8 mouse cellular contexts compared by ENCODE assay signal in genomic region chrX:36111622-36112421, GRCm38 (mm10). TPM values are rescaled to one million over a fixed set of nuclear protein-coding genes. Genes with fewer than 3 reads are reported as not detected.
A peak's percentile ranks its signal among the peaks of the same experiment; 100 is the strongest.
DNase-seq lines count a peak whose midpoint lies in the region; ATAC-seq and TF ChIP-seq lines count a peak whose summit lies in the region.

Il13ra1 (plus strand) TSS chrX:36112110.

- dilution Hi-C loops in CH12.LX (cut with MboI; ENCODE audit: extremely low pct_ligation_motif_present, extremely low pct_unique_long_range_greater_than_20kb, low sequenced_read_pairs): no loop called here

- no peak for TF ChIP-seq CTCF in CH12.LX (conservative IDR thresholded peaks at IDR 0.05 in 1 of 2, IDR thresholded peaks at IDR 0.05 in 1 of 2; ENCODE audit: low read depth in 2 of 2, low read length in 2 of 2)
- no peak for TF ChIP-seq CTCF in bone marrow, adult 2 months (IDR thresholded peaks at IDR 0.05; ENCODE audit: control insufficient read depth, insufficient read depth, low read length)
- no peak for TF ChIP-seq CTCF in heart, postnatal 0 days (IDR thresholded peaks at IDR 0.05; ENCODE audit: low read depth)

- ATAC-seq in forebrain, embryonic 11.5 days (replicated peaks; ENCODE audit: low FRiP score): peak; percentile 39; the same call in 1 of the 2 replicates
- peak; percentile 77 for ATAC-seq in heart, postnatal 0 days (ENCODE audit: insufficient read depth, low read depth)

- in situ Hi-C loops in CH12.LX (cut with MboI; ENCODE audit: low pct_ligation_motif_present, low pct_unique_long_range_greater_than_20kb, low sequenced_read_pairs): no loop called here

- peak within 1 kb of the TSS in 1 of 3 experiments; percentile 59 for H3K4me3 ChIP-seq in CH12.LX (replicated peaks in 1 of 3; ENCODE audit: low read depth in 2 of 3, low read length in 2 of 3, poor library complexity in 1 of 3)
- H3K4me3 ChIP-seq in bone marrow, adult 2 months (replicated peaks; ENCODE audit: control insufficient read depth, low read depth, low read length): peak within 1 kb of the TSS; percentile 69
- H3K4me3 ChIP-seq in forebrain, embryonic 11.5 days (ENCODE audit: low read depth, low read length): peak within 1 kb of the TSS; percentile 40
- H3K4me3 ChIP-seq in heart, postnatal 0 days (ENCODE audit: low read depth, low read length): peak within 1 kb of the TSS; percentile 63

- H3K9me3 ChIP-seq in CH12.LX (replicated peaks; ENCODE audit: low read length): peaks cover 2% of the 10 kb centered on the region
- H3K9me3 ChIP-seq in forebrain, embryonic 11.5 days (ENCODE audit: control insufficient read depth, low read length): no peaks in the 10 kb centered on the region
- no peaks in the 10 kb centered on the region for H3K9me3 ChIP-seq in heart, postnatal 0 days (replicated peaks; ENCODE audit: control insufficient read depth, low read length)

- no peak within 1 kb of the TSS for H3K27ac ChIP-seq in CH12.LX (ENCODE audit: insufficient read depth, low read depth)
- peak within 1 kb of the TSS; percentile 48; the same call in 1 of the 2 replicates for H3K27ac ChIP-seq in bone marrow, adult 2 months (ENCODE audit: control insufficient read depth, insufficient read depth, low read depth, low read length, poor library complexity)
- H3K27ac ChIP-seq in forebrain, embryonic 11.5 days (ENCODE audit: low read depth, low read length): no peak within 1 kb of the TSS
- H3K27ac ChIP-seq in heart, postnatal 0 days (ENCODE audit: low read depth): peak within 1 kb of the TSS; percentile 76

- peaks cover 0 to 11% of the 10 kb centered on the region in 2 experiments for H3K36me3 ChIP-seq in CH12.LX (replicated peaks in 1 of 2; ENCODE audit: control insufficient read depth in 1 of 2, insufficient read depth in 1 of 2, low read length in 1 of 2)
- no peaks in the 10 kb centered on the region for H3K36me3 ChIP-seq in forebrain, embryonic 11.5 days (ENCODE audit: control insufficient read depth, insufficient read depth, low read length)
- H3K36me3 ChIP-seq in heart, postnatal 0 days (replicated peaks; ENCODE audit: control insufficient read depth, insufficient read depth, low read length): no peaks in the 10 kb centered on the region

- H3K9ac ChIP-seq in CH12.LX (ENCODE audit: insufficient read depth, low read depth): no peak within 1 kb of the TSS
- H3K9ac ChIP-seq in forebrain, embryonic 11.5 days (ENCODE audit: low read length): peak within 1 kb of the TSS; percentile 47
- H3K9ac ChIP-seq in heart, postnatal 0 days (replicated peaks; ENCODE audit: low read depth, low read length): peak within 1 kb of the TSS; percentile 71

- no peak for DNase-seq in CH12.LX (ENCODE audit: extremely low read depth)
- DNase-seq in forebrain, embryonic 11.5 days (ENCODE audit: low spot score): peak; percentile 61
- DNase-seq in heart, postnatal 0 days (ENCODE audit: low spot score): no peak
- peak; percentile 77 for DNase-seq in kidney, postnatal 14 days
- DNase-seq in lung, postnatal 14 days: peak; percentile 55
- peak; percentile 48 for DNase-seq in ovary, postnatal 36 days (ENCODE audit: low spot score)
- peak; percentile 19 to 30 for DNase-seq in urinary bladder, postnatal 36 days (ENCODE audit: low spot score in 2 of 2)

- no peak for TF ChIP-seq EP300 in CH12.LX (IDR thresholded peaks at IDR 0.05; ENCODE audit: low read length)
- no peak for TF ChIP-seq EP300 in heart, postnatal 0 days (IDR thresholded peaks at IDR 0.05; ENCODE audit: low read depth)

- TF ChIP-seq RAD21 in CH12.LX (IDR thresholded peaks at IDR 0.05; ENCODE audit: low read depth, low read length): no peak

- no peak for TF ChIP-seq POLR2A in CH12.LX (IDR thresholded peaks at IDR 0.05; ENCODE audit: low read depth, low read length)
- no peak for TF ChIP-seq POLR2A in bone marrow, adult 2 months (IDR thresholded peaks at IDR 0.05; ENCODE audit: borderline replicate concordance, control insufficient read depth, low read depth, low read length)

- peak within 1 kb of the TSS; percentile 65 for H3K4me2 ChIP-seq in CH12.LX (ENCODE audit: insufficient read depth, low read depth, poor library complexity, severe bottlenecking)
- H3K4me2 ChIP-seq in forebrain, embryonic 11.5 days (ENCODE audit: low read depth, low read length, severe bottlenecking): peak within 1 kb of the TSS; percentile 67
- H3K4me2 ChIP-seq in heart, postnatal 0 days (ENCODE audit: low read depth, low read length): peak within 1 kb of the TSS; percentile 74

- H3K79me2 ChIP-seq in CH12.LX (replicated peaks; ENCODE audit: control insufficient read depth, extremely low read depth, insufficient read depth, poor library complexity, severe bottlenecking): no peaks in the 10 kb centered on the region

- peaks cover 3 to 22% of the 10 kb centered on the region in 2 experiments; a peak in 2 of 4 replicates for H3K4me1 ChIP-seq in CH12.LX (ENCODE audit: control insufficient read depth in 1 of 2, insufficient read depth in 2 of 2)
- no peaks in the 10 kb centered on the region; the same call in 1 of the 2 replicates for H3K4me1 ChIP-seq in bone marrow, adult 2 months (ENCODE audit: control insufficient read depth, insufficient read depth, low read length)
- no peaks in the 10 kb centered on the region for H3K4me1 ChIP-seq in forebrain, embryonic 11.5 days (replicated peaks; ENCODE audit: control insufficient read depth, insufficient read depth, low read length)
- H3K4me1 ChIP-seq in heart, postnatal 0 days (ENCODE audit: control insufficient read depth, insufficient read depth): no peaks in the 10 kb centered on the region

- H3K27me3 ChIP-seq in CH12.LX (replicated peaks): no peaks in the 10 kb centered on the region
- H3K27me3 ChIP-seq in forebrain, embryonic 11.5 days (ENCODE audit: control insufficient read depth, insufficient read depth, low read length): no peaks in the 10 kb centered on the region
- H3K27me3 ChIP-seq in heart, postnatal 0 days (ENCODE audit: control insufficient read depth, insufficient read depth, low read length): no peaks in the 10 kb centered on the region

- WGBS in bone marrow, adult 2 months: 13% methylated on average over 50 of the region's 51 CpGs
- WGBS in forebrain, embryonic 11.5 days: 19% methylated on average over 44 of the region's 51 CpGs
- 24% methylated on average over 24 of the region's 51 CpGs for WGBS in heart, postnatal 0 days

TF ChIP-seq in CH12.LX, 34 proteins besides CTCF, POLR2A, EP300 and RAD21:
- TF ChIP-seq BHLHE40 (IDR thresholded peaks at IDR 0.05; ENCODE audit: low read depth, low read length) (no peak), TCF12 (IDR thresholded peaks at IDR 0.05; ENCODE audit: low read depth, low read length) (no peak), USF2 (conservative IDR thresholded peaks at IDR 0.05; ENCODE audit: low read depth, low read length) (no peak), E2F4 (IDR thresholded peaks at IDR 0.05; ENCODE audit: insufficient replicate concordance, low read depth, low read length) (no peak), UBTF (IDR thresholded peaks at IDR 0.05; ENCODE audit: low read depth, low read length) (no peak), IRF4 (IDR thresholded peaks at IDR 0.05; ENCODE audit: low read depth, low read length) (no peak), NELFE (IDR thresholded peaks at IDR 0.05; ENCODE audit: low read depth, low read length) (no peak), RCOR1 (conservative IDR thresholded peaks at IDR 0.05; ENCODE audit: low read depth, low read length) (no peak), SIN3A (IDR thresholded peaks at IDR 0.05; ENCODE audit: low read length) (no peak), CHD1 (IDR thresholded peaks at IDR 0.05; ENCODE audit: low read depth, low read length) (no peak), ZNF384 (IDR thresholded peaks at IDR 0.05; ENCODE audit: low read depth, low read length) (no peak), MYC (IDR thresholded peaks at IDR 0.05; ENCODE audit: low read depth, low read length) (no peak), MAZ (IDR thresholded peaks at IDR 0.05; ENCODE audit: low read depth, low read length) (no peak), USF1 (IDR thresholded peaks at IDR 0.05; ENCODE audit: low read depth, low read length) (no peak), ZC3H11A (IDR thresholded peaks at IDR 0.05; ENCODE audit: low read depth, low read length) (no peak)

RNA-seq across cellular contexts. Expression of gene Il13ra1, which starts in this region (rescaled TPM):
- total RNA-seq in CH12.LX (2012; rRNA removed): 0.21 and 0.34 TPM in 2 replicates
- 1.6 TPM in 2 replicates for total RNA-seq in CH12.LX (2014; rRNA removed)
- 0.59 and 0.60 TPM in 2 replicates for polyA plus RNA-seq in CH12.LX (2012; ENCODE audit: insufficient read length, low read depth)
- 0.43 and 3.6 TPM in 2 replicates for polyA plus RNA-seq in bone marrow, adult 2 months (2011; ENCODE audit: insufficient read depth, insufficient read length, low replicate concordance, missing spikeins)
- polyA plus RNA-seq in forebrain, embryonic 11.5 days (2014; fragmentation: Nextera tagmentation; extraction: Ambion mirVana): 3.4 and 3.8 TPM in 2 replicates
- total RNA-seq in heart, postnatal 0 days (2014; rRNA removed; ENCODE audit: low replicate concordance): 41.4 and 41.6 TPM in 2 replicates
- polyA plus RNA-seq in heart, postnatal 0 days (2015; fragmentation: Nextera tagmentation; extraction: Ambion mirVana): 28.3 and 28.9 TPM in 2 replicates

Comparison
In these comparisons a context has a peak if more than half of its experiments do, and no peak if none do; other contexts are left out.
1. RNA of gene Il13ra1 (total RNA-seq): 41.4 to 41.6 TPM in heart, postnatal 0 days; 0.21 to 1.6 TPM in CH12.LX; every median in the first group is over 10 times any median in the second.
2. DNase-seq: peak in forebrain, embryonic 11.5 days (single experiment), kidney, postnatal 14 days (single experiment), lung, postnatal 14 days (single experiment), ovary, postnatal 36 days (single experiment) and urinary bladder, postnatal 36 days (2 of 2); none in CH12.LX (single experiment) and heart, postnatal 0 days (single experiment).
3. H3K27ac ChIP-seq: peak in bone marrow, adult 2 months (single experiment) and heart, postnatal 0 days (single experiment); none in CH12.LX (single experiment) and forebrain, embryonic 11.5 days (single experiment).
4. Peak in every context shown above with its lines, with median percentiles within 50 percentile points of each other: H3K4me2 ChIP-seq.